Mouse (Mus musculus) MEL (cell line): ENCODE data around the gene Nop16.

Source experiments
- CHD2 ChIP-seq: IDR thresholded peaks from 2 replicates; pipeline ENCODE4 v1.6.1; 2011; ENCODE audit warnings: low read length, improper control_type of control experiment
- CTCF ChIP-seq, 3 experiments: IDR thresholded peaks in 2 of 3; conservative IDR thresholded peaks in 1 of 3; 2 replicates each; pipeline ENCODE4 v1.5.1; 2011 to 2012; ENCODE audit warnings: low read length in 3 of 3, low read depth in 2 of 3, mild to moderate bottlenecking in 2 of 3, improper control_type of control experiment in 1 of 3, inconsistent platforms in 1 of 3, mixed read lengths in 1 of 3, moderate library complexity in 1 of 3; ENCODE audit not compliant: control insufficient read depth in 1 of 3, insufficient read depth in 1 of 3, poor library complexity in 1 of 3, severe bottlenecking in 1 of 3
- EP300 ChIP-seq, 2 experiments: IDR thresholded peaks; 2 replicates each; pipeline ENCODE4 v1.6.1; 2011; ENCODE audit warnings: improper control_type of control experiment in 2 of 2, low read length in 2 of 2, low read depth in 1 of 2, mild to moderate bottlenecking in 1 of 2
- MAX ChIP-seq: IDR thresholded peaks from 2 replicates; pipeline ENCODE4 v1.6.1; 2011; ENCODE audit warnings: low read length, improper control_type of control experiment
- POLR2A ChIP-seq, 2 experiments: IDR thresholded peaks; 2 replicates each; pipeline ENCODE4 v1.6.1; 2011 to 2012; ENCODE audit warnings: low read length in 2 of 2, mild to moderate bottlenecking in 2 of 2, control low read depth in 1 of 2, improper control_type of control experiment in 1 of 2, low read depth in 1 of 2, moderate library complexity in 1 of 2; ENCODE audit not compliant: control insufficient read depth in 1 of 2, insufficient read depth in 1 of 2, poor library complexity in 1 of 2
- TCF12 ChIP-seq: IDR thresholded peaks from 2 replicates; pipeline ENCODE4 v1.6.1; 2014; ENCODE audit warnings: low read depth, mild to moderate bottlenecking, inconsistent platforms, low read length, improper control_type of control experiment, moderate library complexity

DNA sequence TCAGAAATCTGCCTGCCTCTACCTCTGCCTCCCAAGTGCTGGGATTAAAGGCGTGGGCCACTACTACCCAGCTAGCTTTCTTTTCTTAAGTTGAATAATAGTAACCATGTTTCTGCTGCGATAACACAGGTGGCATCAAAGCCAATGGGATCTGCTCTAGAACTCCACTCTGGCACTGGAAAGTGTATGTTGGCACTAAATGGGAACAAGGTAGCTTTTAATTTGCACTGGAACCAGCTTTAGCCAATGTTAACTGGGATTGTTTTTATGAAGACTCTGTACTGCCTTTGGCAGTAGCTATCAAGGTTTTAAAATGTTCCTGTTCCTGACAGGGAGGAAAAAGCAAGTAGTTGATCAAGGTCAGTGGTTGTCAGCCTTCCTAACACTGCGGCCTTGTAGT, 45.1 kb upstream of the Nop16 start:
- TF ChIP-seq TCF12 (no peak), EP300 (IDR thresholded peaks at IDR 0.05; ENCODE audit: low read depth in 1 of 2, low read length in 2 of 2) (no peak), CTCF (IDR thresholded peaks at IDR 0.05 in 2 of 3, conservative IDR thresholded peaks at IDR 0.05 in 1 of 3; ENCODE audit: control insufficient read depth in 1 of 3, insufficient read depth in 1 of 3, low read depth in 2 of 3, low read length in 3 of 3, poor library complexity in 1 of 3, severe bottlenecking in 1 of 3) (no peak), CHD2 (no peak), POLR2A (IDR thresholded peaks at IDR 0.05; ENCODE audit: control insufficient read depth in 1 of 2, insufficient read depth in 1 of 2, low read depth in 1 of 2, low read length in 2 of 2, poor library complexity in 1 of 2) (no peak), MAX (no peak)
